Mouse (Mus musculus) thymus, postnatal 14 days (tissue): ENCODE results near the gene Kalrn.

Experiments used
- DNase-seq: peaks from one replicate; pipeline ENCODE4 v3.0.0; 2021

The Kalrn gene

GRCm38 (mm10) chr16:33950386-33950785 lies 622.9 kb downstream of the Kalrn start:
- DNase-seq = no peak

GRCm38 (mm10) chr16:33947664-33948571 lies 625.4 kb downstream of the Kalrn start:
- DNase-seq = no peak

GRCm38 (mm10) chr16:33946021-33946420 lies 627.3 kb downstream of the Kalrn start:
- DNase-seq = no peak

GRCm38 (mm10) chr16:33944772-33945171 lies 628.6 kb downstream of the Kalrn start:
- DNase-seq = no peak

- DNase-seq = no peak
Observed at GRCm38 (mm10) chr16:33944126-33944525, 629.2 kb downstream of the Kalrn start.

- DNase-seq = no peak
Observed at GRCm38 (mm10) chr16:33943388-33943787, 629.9 kb downstream of the Kalrn start.

- DNase-seq = no peak
Observed at GRCm38 (mm10) chr16:33942341-33942740, 631.0 kb downstream of the Kalrn start.

- DNase-seq = no peak
Observed at GRCm38 (mm10) chr16:33941271-33941781, 632.0 kb downstream of the Kalrn start.

GRCm38 (mm10) chr16:33940095-33940494 lies 633.2 kb downstream of the Kalrn start:
- DNase-seq = no peak

- no peak for DNase-seq
Observed at GRCm38 (mm10) chr16:33939636-33940035, 633.7 kb downstream of the Kalrn start.

GRCm38 (mm10) chr16:33939133-33939531 lies 634.2 kb downstream of the Kalrn start:
- no peak for DNase-seq

GRCm38 (mm10) chr16:33938311-33939132 lies 634.8 kb downstream of the Kalrn start:
- no peak for DNase-seq

- DNase-seq = no peak
Observed at GRCm38 (mm10) chr16:33937567-33937966, 635.8 kb downstream of the Kalrn start.

GRCm38 (mm10) chr16:33936885-33937284 lies 636.4 kb downstream of the Kalrn start:
- no peak for DNase-seq

GRCm38 (mm10) chr16:33935407-33935785 lies 637.9 kb downstream of the Kalrn start:
- no peak for DNase-seq

- DNase-seq = no peak
Observed at GRCm38 (mm10) chr16:33934701-33935406, 638.5 kb downstream of the Kalrn start.

GRCm38 (mm10) chr16:33933411-33933810 lies 639.9 kb downstream of the Kalrn start:
- DNase-seq = no peak

GRCm38 (mm10) chr16:33932126-33932525 lies 641.2 kb downstream of the Kalrn start:
- DNase-seq = no peak

- no peak for DNase-seq
Observed at GRCm38 (mm10) chr16:33931682-33932081, 641.6 kb downstream of the Kalrn start.

- DNase-seq = no peak
Observed at GRCm38 (mm10) chr16:33930785-33931184, 642.5 kb downstream of the Kalrn start.

GRCm38 (mm10) chr16:33928788-33929462 lies 644.4 kb downstream of the Kalrn start:
- DNase-seq = no peak

GRCm38 (mm10) chr16:33927263-33927824 lies 646.0 kb downstream of the Kalrn start:
- no peak for DNase-seq
